Mouse (Mus musculus) liver, embryonic 14.5 days (tissue): ENCODE data around the gene Gab2. TPM values are rescaled to one million over a fixed set of nuclear protein-coding genes. Genes with fewer than 3 reads are reported as not detected.

ENCODE experiments used
- ATAC-seq: fragments of 200-750 bp; cut with Nextera tagmentation; 2 replicates; pipeline ENCODE4 v1.8.0; 2017; ENCODE audit warnings: moderate number of reproducible peaks, mild to moderate bottlenecking, moderate library complexity; ENCODE audit not compliant: insufficient read depth
- DNase-seq, 3 experiments: peaks; one replicate each; pipeline ENCODE4 v3.0.0-alpha.2; 2012 to 2013; ENCODE audit warnings: low read depth in 3 of 3, low spot score in 3 of 3
- H3K27ac ChIP-seq: fragments of 300-500 bp; sonication (generic); 2 replicates; pipeline ENCODE4 v1.5.1; 2014; ENCODE audit warnings: moderate library complexity, mild to moderate bottlenecking, control low read depth, inconsistent platforms
- H3K27me3 ChIP-seq: fragments of 300-500 bp; sonication (generic); 2 replicates; pipeline ENCODE4 v1.6.1; 2014; ENCODE audit warnings: mild to moderate bottlenecking, low read length, moderate library complexity; ENCODE audit not compliant: control insufficient read depth, insufficient read depth
- H3K36me3 ChIP-seq: fragments of 300-500 bp; sonication (generic); replicated peaks from 2 replicates; pipeline ENCODE4 v1.6.1; 2014; ENCODE audit warnings: low read depth; ENCODE audit not compliant: control insufficient read depth, insufficient read depth
- H3K4me1 ChIP-seq, 2 experiments: fragments of 200-500 bp in 1 of 2; fragments of 300-500 bp in 1 of 2; sonication (generic) in 1 of 2; replicated peaks; 2 replicates each; pipeline ENCODE4 v1.6.1; 2012 to 2014; ENCODE audit warnings: antibody characterized with exemption in 1 of 2, inconsistent platforms in 1 of 2, low read length in 1 of 2; ENCODE audit not compliant: control insufficient read depth in 2 of 2, insufficient read depth in 2 of 2
- H3K4me2 ChIP-seq: fragments of 300-500 bp; sonication (generic); 2 replicates; pipeline ENCODE4 v1.6.1; 2014; ENCODE audit warnings: low read depth, mild to moderate bottlenecking, control low read depth, moderate library complexity
- H3K4me3 ChIP-seq, 2 experiments: fragments of 200-500 bp in 1 of 2; fragments of 300-500 bp in 1 of 2; sonication (generic) in 1 of 2; 2 replicates each; pipeline ENCODE4 v1.5.1; 2012 to 2014; ENCODE audit warnings: low read depth in 2 of 2, low read length in 2 of 2, mild to moderate bottlenecking in 2 of 2, control low read depth in 1 of 2, inconsistent platforms in 1 of 2, moderate library complexity in 1 of 2; ENCODE audit not compliant: insufficient read depth in 1 of 2
- H3K9ac ChIP-seq: fragments of 300-500 bp; sonication (generic); replicated peaks from 2 replicates; pipeline ENCODE4 v1.6.1; 2014; ENCODE audit warnings: mild to moderate bottlenecking, control low read depth, moderate library complexity
- H3K9me3 ChIP-seq: fragments of 300-500 bp; sonication (generic); 2 replicates; pipeline ENCODE4 v1.6.1; 2016; ENCODE audit warnings: low read length, mixed read lengths; ENCODE audit not compliant: control insufficient read depth
- CTCF ChIP-seq: IDR thresholded peaks from 2 replicates; pipeline ENCODE4 v1.5.1; 2016; ENCODE audit warnings: antibody characterized with exemption, low read depth, control low read depth
- EP300 ChIP-seq: IDR thresholded peaks from 2 replicates; pipeline ENCODE4 v1.6.1; 2016; ENCODE audit warnings: antibody characterized with exemption, low read depth
- WGBS: fragments of 180-500 bp; shearing (Covaris S2); extraction: QIAGEN DNeasy Blood & Tissue Kit; methylation state at CpG from one replicate; pipeline ENCODE4 v1.1.7; 2014; ENCODE audit not compliant: insufficient replicate concordance; 5-methylcytosine and 5-hydroxymethylcytosine counted together
- polyA plus RNA-seq, 2 experiments: library from polyadenylated mRNA; depleted of rRNA in 1 of 2; stranded (reverse) in 1 of 2; unstranded in 1 of 2; fragments of >200 nt; fragmentation: Nextera tagmentation in 1 of 2; extraction: Ambion mirVana in 1 of 2; gene quantifications; 2 replicates each; pipeline versions ENCODE4 v1.2.1 to v1.2.3; 2012 to 2014

Gab2 gene
- polyA plus RNA-seq, 2 experiments: 1.9 to 2.4 TPM

DNA sequence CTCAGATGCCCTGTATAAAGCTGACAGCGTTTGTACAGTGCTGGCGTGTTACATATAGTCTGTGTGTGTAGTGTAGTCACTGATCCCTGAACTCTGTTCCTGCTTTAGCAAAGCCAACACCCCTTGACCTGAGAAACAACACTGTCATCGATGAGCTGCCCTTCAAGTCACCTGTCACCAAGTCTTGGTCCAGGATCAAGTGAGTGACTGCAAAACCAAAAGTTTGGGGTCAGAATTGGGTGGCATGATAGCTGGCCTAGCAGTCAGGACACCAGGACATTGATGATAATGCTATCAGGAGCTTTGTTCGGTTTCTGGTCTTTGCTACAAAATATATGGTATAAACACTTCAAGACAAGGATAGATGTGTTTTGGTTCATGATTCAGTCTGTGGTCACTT is 220.9 kb downstream of the Gab2 start:
- Histone ChIP-seq H3K36me3 (no peaks in the 10 kb centered on the region), H3K9ac (no peak overlapping the region), H3K4me2 (no peak overlapping the region), H3K27ac (no peak overlapping the region), H3K4me1 (no peaks in the 10 kb centered on the region; a peak in 1 of 4 replicates), H3K9me3 (no peaks in the 10 kb centered on the region), H3K4me3 (no peak overlapping the region), H3K27me3 (no peaks in the 10 kb centered on the region)
- TF ChIP-seq CTCF (no peak), EP300 (no peak)
- ATAC-seq (no peak), DNase-seq (no peak)
- 68% methylated on average over 4 of the region's 4 CpGs for WGBS

DNA sequence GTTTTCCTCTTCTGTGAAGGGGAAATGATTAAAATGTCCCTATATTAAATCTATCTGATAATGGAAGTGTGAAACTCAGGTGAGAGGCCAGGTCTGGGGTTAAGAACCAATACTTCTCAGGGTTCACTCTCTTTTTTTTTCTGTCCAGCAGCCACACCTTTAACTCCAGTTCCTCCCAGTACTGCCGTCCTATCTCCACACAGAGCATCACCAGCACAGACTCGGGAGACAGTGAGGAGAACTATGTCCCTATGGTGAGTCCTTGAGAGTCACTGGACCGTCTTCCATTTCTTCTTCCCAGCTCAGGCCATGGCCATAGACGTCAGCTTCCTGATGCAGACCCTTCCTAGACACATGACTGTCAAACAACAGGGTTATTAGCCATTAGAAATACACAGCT is 221.5 kb downstream of the Gab2 start:
- Histone ChIP-seq H3K9me3 (no peaks in the 10 kb centered on the region), H3K4me1 (no peaks in the 10 kb centered on the region; a peak in 1 of 4 replicates), H3K27me3 (no peaks in the 10 kb centered on the region), H3K9ac (no peak overlapping the region), H3K36me3 (no peaks in the 10 kb centered on the region), H3K27ac (no peak overlapping the region), H3K4me3 (no peak overlapping the region), H3K4me2 (no peak overlapping the region)
- ATAC-seq (no peak), DNase-seq (no peak)
- TF ChIP-seq EP300 (no peak), CTCF (no peak)
- 68% methylated on average over 4 of the region's 4 CpGs for WGBS

GRCm38 (mm10) chr7:97303614-97304013 is 222.2 kb downstream of the Gab2 start:
- H3K27ac ChIP-seq: no peak overlapping the region
- no peaks in the 10 kb centered on the region for H3K9me3 ChIP-seq
- no peak overlapping the region for H3K9ac ChIP-seq
- no peak for TF ChIP-seq CTCF
- TF ChIP-seq EP300: no peak
- no peak for DNase-seq
- H3K27me3 ChIP-seq: no peaks in the 10 kb centered on the region
- no peaks in the 10 kb centered on the region for H3K36me3 ChIP-seq
- H3K4me2 ChIP-seq: no peak overlapping the region
- no peak for ATAC-seq
- WGBS: 68% methylated on average over 2 of the region's 2 CpGs
- no peaks in the 10 kb centered on the region; a peak in 1 of 4 replicates for H3K4me1 ChIP-seq
- H3K4me3 ChIP-seq: no peak overlapping the region

DNA sequence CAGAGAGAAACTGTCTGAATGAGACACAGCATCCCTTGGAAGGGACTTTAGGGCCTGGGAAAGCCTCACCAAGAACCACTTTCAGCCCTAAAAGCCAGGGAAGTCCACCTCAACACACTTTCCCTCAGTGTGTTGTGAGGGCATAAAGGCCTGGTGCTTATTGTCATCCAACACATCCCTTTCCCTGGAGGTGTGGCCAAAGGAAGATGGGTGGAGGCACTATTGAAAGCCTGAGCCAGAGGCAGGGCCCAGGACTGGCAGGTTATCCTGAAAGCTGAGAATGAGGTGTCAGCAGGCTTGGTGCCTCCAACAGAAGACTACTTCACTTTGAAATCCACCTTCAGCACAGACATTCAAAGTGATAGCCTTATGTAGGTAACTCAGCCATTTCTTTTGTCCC is 223.1 kb downstream of the Gab2 start:
- Histone ChIP-seq H3K9me3 (no peaks in the 10 kb centered on the region), H3K27ac (no peak overlapping the region), H3K4me1 (no peaks in the 10 kb centered on the region; a peak in 1 of 4 replicates), H3K36me3 (no peaks in the 10 kb centered on the region), H3K4me2 (no peak overlapping the region), H3K4me3 (no peak overlapping the region), H3K27me3 (no peaks in the 10 kb centered on the region), H3K9ac (no peak overlapping the region)
- DNase-seq (no peak), ATAC-seq (no peak)
- TF ChIP-seq CTCF: no peak
- no peak for TF ChIP-seq EP300

- DNase-seq: no peak
- Histone ChIP-seq H3K27ac (no peak overlapping the region), H3K4me2 (no peak overlapping the region), H3K36me3 (no peaks in the 10 kb centered on the region), H3K9ac (no peak overlapping the region), H3K4me1 (no peaks in the 10 kb centered on the region; a peak in 1 of 4 replicates), H3K4me3 (no peak overlapping the region), H3K27me3 (no peaks in the 10 kb centered on the region), H3K9me3 (no peaks in the 10 kb centered on the region)
- ATAC-seq: no peak
- no peak for TF ChIP-seq EP300
- TF ChIP-seq CTCF: no peak
- 50% methylated on average over 4 of the region's 4 CpGs for WGBS
Observed at GRCm38 (mm10) chr7:97305206-97305605, 223.8 kb downstream of the Gab2 start.

GRCm38 (mm10) chr7:97306813-97307212 is 225.4 kb downstream of the Gab2 start:
- H3K4me3 ChIP-seq: no peak overlapping the region
- no peaks in the 10 kb centered on the region for H3K9me3 ChIP-seq
- no peaks in the 10 kb centered on the region for H3K36me3 ChIP-seq
- no peak for ATAC-seq
- WGBS: 83% methylated on average over 2 of the region's 2 CpGs
- H3K4me2 ChIP-seq: no peak overlapping the region
- no peak for TF ChIP-seq EP300
- TF ChIP-seq CTCF: no peak
- H3K27me3 ChIP-seq: no peaks in the 10 kb centered on the region
- no peak for DNase-seq
- no peaks in the 10 kb centered on the region for H3K4me1 ChIP-seq
- H3K9ac ChIP-seq: no peak overlapping the region
- H3K27ac ChIP-seq: no peak overlapping the region
